Mouse (Mus musculus) mouse trophoblast stem cell (cell line): ENCODE measurements at regions not wholly inside any gene's neighbourhood (a gene's known extent, or its start where the extent isn't known, plus 50 kb on each side); places are given as distances from the start of the nearest gene placed in this dataset.

ENCODE experiments used
- in situ Hi-C, 2 experiments: fragments of 300-500 bp; cut with MseI, MboI; formaldehyde crosslinking; loops; 2 replicates in 1 of 2; 3 replicates in 1 of 2; pipeline ENCODE4 v1.15.1; 2025

DNA sequence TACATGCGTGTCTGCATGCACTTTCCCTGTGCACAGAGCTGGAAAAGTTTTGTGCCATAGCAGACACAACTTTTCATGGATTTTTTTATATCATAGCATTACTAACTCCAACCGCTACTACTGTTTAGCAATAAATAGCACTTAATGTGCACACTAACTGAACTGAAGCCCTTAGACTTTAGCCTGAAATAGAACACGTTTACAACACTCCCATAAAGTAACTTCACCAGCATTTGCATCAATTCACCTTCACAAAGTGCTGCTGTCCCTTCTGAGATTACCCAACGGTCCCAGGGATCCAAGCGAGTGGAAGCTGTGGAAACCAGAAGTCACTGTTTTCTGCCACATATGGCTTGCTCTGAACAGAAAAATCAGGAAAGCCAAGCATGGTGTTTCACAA is 161.9 kb upstream of the Smim15 start:
- in situ Hi-C loops = no loop called here

DNA sequence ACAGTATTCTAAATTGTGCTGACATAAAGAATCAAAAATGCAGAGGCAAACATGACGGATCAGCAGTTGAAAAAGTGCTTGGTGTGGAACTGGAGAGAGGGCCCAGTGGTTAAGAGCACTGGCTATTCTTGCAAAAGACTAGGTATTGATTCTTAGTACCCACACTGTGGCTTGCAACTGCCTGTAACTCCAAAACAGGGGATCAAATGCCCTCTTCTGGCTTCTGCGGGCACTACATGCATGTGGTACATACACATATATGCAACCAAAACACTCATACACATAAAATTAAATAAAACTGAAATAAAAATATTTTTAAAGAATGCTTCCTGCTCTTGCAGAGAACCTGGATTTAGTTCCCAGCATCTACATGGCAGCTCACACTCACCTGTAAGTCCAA is 163.7 kb upstream of the Smim15 start:
- in situ Hi-C loops = no loop called here

DNA sequence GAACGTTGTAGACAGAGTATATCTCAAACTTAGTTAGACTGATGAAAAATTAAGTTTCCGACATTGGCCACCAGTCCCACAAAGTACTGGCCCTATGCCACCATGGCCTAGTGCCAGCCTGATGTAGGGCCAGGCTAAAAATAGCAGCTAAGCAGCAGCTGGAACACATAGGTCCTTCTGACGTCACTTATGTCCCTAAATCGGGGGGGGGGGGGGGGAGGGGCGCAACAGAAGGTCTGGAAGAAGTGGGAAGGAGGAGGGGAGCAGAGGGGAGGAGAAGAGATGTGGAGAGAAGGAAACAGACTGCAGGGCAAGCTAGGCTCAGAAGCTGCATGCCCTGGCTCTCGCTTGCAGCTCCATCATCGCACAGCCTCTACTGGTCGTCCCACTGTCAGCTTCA is 164.7 kb upstream of the Smim15 start:
- in situ Hi-C loops = no loop called here

DNA sequence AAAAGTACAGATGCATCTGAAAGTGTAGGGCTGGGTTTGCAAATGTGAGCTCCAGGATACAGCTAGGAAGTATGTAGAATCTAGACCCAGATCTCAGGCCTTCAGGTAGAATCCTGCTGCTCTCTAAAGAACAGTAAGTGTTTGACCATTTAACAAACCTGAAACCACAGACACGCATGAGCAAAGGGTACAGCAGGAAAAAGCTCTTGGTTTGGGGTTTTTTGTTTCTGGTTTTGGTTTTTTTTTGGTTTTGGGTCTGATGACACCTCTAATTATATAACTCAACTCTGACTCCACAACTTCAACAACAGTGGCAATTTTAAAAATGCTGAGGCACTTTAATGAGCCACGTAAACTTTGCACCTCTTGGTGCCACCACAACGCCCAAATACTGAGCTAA is 165.3 kb upstream of the Smim15 start:
- in situ Hi-C loops = no loop called here

DNA sequence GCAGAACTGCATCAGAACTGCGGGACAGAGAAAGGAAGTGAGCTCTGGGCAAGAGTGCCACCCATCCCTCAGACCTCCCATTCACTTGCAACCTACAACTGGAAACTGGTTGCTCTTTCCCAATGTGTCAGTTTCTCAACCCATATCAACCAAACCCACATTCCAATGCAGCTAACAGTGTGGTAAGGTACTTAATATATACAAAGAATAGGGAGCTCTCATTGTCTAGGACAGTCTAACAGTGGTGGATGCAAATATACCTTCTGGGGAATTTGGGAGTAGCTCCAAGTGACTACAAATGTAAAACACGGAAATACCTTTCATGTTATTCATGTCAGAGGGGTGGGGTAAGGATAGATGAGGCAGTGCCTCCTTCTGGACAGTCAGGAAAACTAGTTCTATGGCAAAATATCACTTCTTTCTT is 171.0 kb upstream of the Smim15 start:
- in situ Hi-C loops = no loop called here

DNA sequence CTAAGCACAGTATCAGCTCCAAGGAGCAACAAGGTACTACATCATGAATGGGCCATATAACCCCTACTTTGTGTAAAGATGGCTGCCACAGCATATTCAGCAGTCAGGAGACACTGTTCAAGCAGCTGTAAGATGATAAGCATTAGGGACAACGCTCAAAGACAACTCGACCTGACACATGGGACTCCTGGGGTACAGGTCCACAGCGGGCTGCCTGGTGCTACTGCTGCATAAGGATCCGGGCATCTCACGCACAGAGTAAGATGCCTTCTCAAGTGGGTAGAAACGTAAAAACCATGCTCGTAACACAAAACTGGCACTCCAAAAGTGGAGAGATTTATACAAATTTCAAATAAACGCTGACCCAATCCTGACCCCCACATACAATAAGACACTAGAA is 171.7 kb upstream of the Smim15 start:
- in situ Hi-C loops = no loop called here

DNA sequence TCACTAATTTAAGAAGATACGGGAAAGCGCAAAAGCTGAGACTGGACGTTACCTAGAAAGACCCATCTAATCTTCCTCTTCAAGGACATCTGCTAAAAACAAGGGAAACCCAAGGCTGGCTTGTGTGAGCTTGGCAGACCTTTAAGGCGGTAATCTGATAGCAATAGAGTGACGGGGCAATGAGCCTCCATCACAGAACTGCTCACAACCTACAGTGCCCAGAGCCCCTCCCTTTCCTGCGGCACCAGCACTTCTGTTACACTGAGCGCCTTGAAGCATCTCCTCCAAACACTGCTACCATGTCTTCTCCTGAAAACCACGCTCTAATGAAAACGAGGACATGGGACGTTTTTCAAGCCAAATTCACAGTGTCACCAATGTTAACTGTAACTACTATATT is 172.1 kb upstream of the Smim15 start:
- in situ Hi-C loops = no loop called here

DNA sequence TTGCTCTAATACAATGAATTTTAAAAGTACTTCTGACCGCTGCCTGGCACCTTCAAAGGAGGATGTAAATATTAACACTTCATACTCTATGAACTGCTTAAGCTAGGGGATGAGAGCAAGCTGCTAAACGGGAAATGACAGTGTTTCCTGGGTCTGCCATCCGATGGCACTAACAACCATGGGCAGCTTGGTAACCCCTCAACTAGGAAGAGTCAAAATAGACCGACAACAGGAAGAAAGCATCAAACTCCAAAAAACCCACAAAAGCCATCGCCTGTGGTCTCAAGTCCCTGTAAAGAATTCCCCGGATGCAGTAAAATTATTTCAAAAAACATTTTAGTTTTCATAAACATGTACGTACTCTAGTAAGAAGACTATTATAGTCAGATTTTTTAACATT is 175.3 kb upstream of the Smim15 start:
- in situ Hi-C loops = no loop called here

DNA sequence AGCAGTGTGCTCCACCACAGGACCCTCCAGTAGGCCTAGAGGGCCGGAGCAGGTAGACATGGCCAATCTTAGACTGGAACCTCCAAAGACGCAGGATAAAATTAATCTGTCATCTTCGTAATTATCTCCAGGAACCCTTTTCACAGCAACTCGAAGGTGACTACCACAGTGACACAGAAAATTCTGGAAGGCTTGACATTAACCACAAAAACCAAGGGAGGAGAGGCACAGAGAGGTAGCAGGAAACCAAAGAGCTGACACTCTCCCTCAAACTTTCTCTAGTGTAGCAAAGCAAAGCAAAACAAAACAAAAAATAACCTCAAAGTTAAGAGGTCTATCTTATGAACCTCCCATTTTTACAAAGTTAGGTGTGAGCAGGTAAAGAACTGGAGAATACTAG is 177.4 kb upstream of the Smim15 start:
- in situ Hi-C loops = no loop called here

DNA sequence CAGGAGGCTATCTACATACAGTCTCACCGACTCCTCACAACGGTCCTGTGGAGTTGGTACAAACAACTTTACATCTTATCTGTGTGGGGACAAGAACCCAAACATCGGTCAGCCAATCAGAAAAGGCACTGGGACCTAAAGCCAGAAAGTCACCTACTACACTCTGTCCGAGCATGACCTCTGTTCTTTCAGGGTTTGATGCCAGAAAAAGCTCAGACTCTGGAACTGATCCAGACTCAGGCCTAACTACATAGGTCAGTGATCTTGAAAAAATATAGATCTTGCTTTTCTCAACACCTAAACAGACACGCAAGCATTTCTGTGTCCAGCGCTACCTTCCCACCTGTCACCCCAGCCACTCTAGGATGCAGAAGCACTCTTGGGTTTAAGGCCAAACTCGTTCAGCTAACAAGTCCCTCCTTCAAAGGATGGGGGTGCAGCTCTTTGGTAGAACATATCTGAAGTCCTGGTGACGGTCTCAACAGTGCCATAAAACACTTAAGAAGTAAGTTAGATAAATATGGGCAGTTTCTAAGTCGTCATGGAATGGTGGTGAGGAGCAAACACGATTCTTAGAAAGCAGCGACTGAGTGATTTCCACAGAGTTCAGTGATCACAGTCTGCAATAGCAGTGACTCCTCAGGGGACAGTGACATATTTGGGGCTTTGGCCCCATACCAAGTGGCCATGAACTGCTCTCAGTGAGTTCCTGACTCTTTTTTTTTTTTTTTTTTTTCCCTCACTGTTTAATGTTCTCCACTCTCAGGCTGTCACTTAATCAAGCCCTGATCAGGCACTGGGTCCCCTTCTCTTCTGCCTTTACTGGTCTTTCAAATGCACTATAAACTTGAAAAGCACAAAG is 181.2 kb upstream of the Smim15 start:
- in situ Hi-C loops = no loop called here

DNA sequence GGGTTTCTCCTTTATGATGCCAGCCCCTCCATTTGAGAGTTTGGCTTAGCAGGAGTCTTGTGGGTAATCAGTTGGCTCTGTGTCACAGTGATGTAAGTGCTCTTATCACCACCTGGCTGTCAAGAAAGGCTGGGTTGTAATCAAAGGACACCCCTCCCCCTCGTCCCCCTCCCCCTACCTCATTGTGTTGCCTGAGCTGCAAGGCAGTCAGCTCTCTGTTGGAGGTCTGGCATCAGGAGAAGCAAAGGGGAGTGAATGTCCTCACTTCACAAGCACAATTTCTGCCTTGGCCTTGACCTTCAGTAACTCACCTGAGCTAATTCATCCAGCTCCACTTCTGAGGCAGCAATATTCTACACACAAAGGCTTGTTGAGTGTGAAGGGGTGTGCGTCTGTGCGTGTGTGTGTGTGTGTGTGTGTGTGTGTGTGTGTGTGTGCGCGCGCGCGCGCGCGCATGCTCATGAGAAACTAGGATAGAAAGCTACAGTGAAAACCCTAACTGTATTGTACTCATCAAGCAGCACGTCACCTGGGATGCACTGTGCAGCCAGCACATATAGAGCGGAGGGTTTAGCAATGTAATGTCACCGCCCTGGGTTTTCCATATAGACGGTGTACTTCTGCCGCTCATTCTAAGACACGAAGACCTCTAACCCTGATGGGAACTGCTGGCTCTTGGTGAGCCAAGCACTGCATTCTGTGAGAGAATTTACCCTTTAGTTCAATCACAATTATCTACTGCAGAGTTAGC is 182.7 kb upstream of the Smim15 start:
- in situ Hi-C loops = no loop called here

DNA sequence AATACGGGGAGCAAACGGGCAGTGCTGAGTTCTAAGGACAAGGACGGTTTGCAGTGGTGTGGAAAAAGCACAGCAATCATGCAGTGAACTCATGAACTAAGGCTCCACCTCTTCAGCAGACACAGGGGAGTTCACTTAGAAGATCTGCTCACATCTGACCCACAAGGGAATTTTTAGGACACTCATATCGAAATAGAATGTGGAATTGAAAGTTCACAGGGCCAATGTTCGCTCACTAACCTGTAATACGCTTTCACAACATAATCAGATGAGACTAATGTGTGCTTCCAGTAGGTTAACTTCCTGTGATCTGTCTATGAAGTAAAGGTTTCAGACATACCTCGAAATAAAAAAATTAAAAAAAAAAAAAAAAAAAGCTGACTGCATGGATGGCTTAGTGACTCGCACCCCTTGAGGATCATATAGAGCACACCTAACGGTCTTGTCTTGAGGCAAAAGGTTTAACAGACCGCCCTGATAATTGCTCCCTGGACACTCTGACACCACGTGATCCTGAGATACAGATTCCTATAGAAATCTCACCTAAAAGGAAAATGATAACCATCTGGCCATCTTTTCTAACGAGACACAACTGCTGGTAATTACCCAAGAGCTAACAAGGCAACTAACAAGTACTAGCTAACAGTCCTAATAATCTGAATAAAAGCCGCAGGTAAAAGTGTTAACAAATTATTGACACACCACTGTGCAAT is 187.0 kb upstream of the Smim15 start:
- in situ Hi-C loops = no loop called here

DNA sequence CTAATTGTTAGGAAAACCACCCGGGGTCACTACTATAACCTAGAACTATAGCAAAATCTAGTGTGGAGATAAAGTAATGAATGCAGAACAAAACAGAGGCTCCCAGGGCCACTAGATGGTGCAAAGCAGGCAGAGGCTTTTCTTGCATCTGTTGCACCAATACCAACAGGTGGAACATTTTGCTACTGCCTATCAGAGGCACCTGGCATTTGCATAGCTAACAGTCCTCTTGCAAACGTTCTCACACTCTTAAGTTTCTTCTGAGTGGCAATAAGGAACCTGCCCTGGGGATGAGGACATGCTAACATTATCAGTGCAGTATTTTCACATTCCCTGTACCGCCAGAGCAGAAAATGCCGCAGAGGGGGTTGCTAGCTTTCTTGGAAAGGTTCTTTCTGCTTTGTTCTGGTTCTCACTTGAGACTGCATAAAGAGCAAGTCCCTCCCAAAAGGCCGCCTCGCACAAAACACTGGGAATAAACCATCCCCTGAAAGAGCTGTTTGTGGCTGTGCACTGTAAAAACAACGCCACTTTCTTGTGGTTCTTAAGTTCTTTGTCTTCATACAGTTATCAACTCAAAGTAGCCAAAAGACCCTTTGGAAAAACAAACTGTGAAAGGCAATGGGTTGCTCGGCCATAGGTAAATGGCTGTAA is 193.2 kb upstream of the Smim15 start:
- in situ Hi-C loops = no loop called here

DNA sequence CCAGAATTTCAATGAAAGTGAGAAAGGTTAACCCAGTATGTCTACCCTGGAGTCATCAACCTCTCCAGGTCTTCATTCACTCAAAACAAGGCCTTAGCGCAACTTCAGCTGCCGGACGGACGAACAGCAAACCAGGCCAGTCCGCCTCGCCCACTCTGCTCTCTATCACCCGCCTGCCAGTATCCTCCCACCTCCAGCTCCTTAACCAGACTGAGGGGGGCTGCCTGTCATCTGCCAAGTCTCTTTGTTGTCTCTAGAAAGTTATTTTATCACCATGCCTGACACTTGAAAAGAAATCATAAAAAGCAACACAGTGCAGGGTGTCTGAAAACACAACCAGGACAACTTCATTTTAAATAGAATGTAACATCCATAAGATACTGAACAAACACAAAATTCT is 195.4 kb upstream of the Smim15 start:
- in situ Hi-C loops = no loop called here

DNA sequence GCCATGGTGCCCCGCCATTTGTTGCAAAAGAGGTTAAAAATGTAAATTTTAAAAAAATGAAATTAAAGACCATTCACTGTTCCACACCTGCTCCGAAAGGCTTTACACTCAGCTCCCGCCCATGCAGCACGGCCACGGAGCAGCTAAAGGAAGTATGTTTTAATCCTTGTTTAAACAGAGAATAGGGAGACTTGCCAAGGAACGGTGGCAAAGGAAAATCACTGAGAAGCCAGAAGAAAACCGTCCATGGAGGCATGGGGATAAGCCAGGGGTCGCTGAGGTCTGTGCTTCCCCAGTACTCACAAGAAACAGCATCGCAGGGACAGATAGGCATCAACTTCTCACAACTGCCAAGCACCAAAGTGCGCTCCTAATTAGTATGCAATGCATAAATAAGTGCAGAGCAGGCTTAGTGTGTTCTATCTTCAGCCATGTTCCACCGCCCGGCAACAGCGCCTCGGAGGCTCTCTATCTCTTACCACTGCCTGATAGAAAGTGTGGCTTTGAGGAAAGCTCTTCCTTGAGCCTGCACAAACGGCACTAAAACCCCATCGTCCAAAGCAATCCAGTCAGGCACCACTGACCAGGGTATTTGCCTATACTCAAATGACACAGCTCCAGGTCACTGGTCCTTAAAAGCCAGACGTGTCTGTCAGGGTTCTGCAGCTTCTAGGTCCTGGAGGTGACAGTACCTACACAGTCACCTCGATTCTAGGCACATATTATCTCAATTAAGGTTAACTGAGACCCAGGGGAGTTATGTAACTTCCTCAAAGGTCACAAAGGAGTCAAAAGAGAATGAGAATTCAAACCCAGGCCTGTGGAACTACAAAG is 196.8 kb upstream of the Smim15 start:
- in situ Hi-C loops = no loop called here

DNA sequence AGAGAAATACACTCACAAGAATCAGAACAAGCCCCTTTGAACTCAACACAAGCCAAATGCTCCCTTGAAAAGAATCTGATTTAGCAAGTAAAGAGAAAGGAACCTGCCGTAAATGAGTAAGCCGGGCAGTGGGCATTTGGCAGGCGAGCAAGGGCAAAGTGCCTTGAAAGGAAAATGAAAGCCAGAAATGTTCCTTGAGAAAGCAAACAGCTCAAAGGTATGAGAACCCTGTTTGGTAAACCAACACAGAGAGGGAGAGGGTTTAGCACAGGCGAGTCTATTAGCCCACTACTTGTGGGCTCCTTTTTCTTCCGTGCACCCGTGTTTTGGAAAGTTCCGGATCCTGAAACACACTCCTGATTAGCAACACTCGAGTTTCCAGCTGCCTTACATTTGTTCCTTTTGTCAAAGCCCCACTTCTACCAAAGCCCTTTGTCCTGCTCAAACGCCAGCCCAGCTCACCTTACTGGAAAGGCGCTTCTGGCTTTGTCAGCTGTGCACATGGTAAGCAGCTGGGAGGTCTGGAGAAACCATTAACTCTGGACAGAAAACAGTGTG is 197.5 kb upstream of the Smim15 start:
- in situ Hi-C loops = no loop called here

DNA sequence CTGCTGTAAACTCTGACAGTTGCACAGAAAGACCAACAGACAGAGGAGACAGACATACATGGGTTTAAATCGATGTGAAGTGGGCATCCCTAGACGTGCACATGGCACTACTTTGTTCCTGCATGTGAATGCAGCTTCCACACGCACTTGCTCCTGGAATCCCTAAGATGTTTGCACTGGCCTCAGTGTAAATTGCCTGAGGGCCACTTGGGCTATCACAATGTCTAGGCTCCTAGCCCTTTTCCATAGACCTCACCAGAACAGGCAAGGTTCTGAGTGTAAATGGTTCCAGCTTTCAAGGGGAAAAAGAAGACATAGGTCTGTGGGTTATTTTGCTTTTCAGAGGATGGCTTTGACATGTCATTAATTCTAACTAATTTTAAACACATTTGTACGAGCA is 198.4 kb upstream of the Smim15 start:
- in situ Hi-C loops = no loop called here

DNA sequence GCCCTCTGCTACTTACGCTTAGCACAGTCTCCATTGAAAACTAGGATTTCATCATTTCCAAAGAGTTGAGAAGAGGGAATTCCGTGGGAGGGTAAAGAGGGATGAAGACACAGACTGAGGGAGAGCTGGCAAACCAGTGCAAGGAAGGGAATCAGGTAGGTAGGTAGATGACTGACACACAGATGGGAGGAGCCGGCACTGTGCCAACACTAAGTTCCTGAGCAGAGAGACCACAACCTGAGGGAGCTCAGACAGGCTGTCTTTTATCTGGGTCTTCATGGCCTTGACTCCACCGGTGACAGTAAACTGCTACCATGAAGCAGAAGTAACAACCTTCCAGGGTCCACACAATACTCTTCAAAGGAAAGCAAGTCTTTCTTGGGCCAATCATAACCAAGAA is 200.2 kb upstream of the Smim15 start:
- in situ Hi-C loops = no loop called here

DNA sequence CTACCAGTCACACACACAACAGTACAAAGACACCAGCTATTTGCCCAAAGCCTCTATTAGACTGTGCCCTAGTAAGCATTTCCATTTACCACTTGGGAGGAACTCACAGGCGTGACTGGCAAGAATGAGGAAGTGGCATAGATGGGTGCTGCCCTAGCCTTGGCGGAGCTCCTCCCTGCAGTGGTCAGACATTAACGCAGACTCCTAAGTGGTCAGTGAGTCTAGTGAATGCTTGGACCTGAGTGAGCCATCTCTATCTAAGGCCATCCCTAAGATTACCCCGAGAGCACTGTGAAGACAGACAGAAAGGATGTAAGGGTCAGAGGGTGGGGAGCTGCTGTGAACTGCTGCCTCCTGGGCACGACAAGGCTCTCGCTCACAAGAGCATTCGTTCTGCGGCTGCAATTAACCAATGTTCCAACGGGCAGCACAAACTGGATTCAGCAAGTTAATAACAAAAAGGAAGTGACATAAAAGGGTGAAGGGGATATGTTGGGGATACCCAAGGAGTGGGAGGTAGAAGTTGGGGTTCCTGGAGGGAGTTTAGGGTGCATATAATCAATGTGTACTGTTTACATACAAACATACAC is 206.0 kb upstream of the Smim15 start:
- in situ Hi-C loops = no loop called here

DNA sequence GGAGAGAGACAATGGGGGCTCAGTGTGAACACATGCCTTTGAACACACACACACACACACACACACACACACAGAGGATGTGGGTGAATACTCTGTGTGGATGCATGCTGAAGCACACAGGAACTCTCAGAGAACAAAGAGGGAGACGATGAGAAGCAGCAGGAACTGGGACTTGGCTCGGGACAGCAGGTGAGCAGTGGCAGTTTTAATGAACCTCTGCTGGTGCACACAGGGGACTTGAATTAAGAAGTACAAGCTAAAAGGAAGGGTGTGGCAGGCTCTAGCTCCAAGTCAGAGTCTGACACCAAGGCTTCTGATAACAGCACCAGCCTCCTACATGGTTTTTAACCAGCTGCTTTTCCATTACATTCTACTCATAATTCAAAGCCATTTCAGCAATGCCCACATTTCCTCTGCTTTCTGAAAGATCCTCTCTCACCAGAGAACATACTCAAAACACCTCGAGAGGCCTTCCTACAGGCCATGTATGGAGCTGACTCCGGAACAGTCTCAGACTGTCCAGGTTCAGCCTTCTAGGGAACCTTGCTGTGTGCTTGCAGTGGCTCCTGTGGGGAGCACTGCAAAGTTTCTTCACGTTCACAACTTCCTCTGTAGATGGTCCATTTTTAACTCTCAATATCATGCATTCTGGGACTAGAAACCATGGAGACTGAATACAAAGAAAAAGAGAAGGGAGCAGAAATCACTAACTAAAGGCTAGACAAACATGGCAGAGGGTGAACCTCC is 206.9 kb upstream of the Smim15 start:
- in situ Hi-C loops = no loop called here
